Mouse (Mus musculus) ES-Bruce4 (cell line): ENCODE data around the gene Rpl18. TPM values are rescaled to one million over a fixed set of nuclear protein-coding genes. Genes with fewer than 3 reads are reported as not detected.

Source experiments
- H3K27ac ChIP-seq: 2 replicates; pipeline ENCODE4 v1.5.1; 2012; ENCODE audit warnings: low read length, inconsistent platforms; ENCODE audit not compliant: insufficient read depth
- H3K27me3 ChIP-seq: 2 replicates; pipeline ENCODE4 v1.6.1; 2012; ENCODE audit warnings: mild to moderate bottlenecking, low read length, inconsistent platforms; ENCODE audit not compliant: control insufficient read depth, poor library complexity, insufficient read depth, severe bottlenecking
- H3K36me3 ChIP-seq: 2 replicates; pipeline ENCODE4 v1.6.1; 2012; ENCODE audit warnings: inconsistent platforms, mild to moderate bottlenecking, low read length, moderate library complexity; ENCODE audit not compliant: control insufficient read depth, poor library complexity, insufficient read depth, severe bottlenecking
- H3K4me1 ChIP-seq: one replicate; pipeline ENCODE4 v1.8.1; 2011; ENCODE audit warnings: low read length; ENCODE audit not compliant: control insufficient read depth, insufficient read depth
- H3K4me3 ChIP-seq: 2 replicates; pipeline ENCODE4 v1.5.1; 2011; ENCODE audit warnings: low read depth, mild to moderate bottlenecking, low read length
- H3K9ac ChIP-seq: 2 replicates; pipeline ENCODE4 v1.6.1; 2012; ENCODE audit warnings: low read depth, mild to moderate bottlenecking, inconsistent platforms; ENCODE audit not compliant: poor library complexity, severe bottlenecking
- H3K9me3 ChIP-seq: replicated peaks from 2 replicates; pipeline ENCODE4 v1.6.1; 2012; ENCODE audit warnings: mild to moderate bottlenecking, low read length, inconsistent platforms; ENCODE audit not compliant: control insufficient read depth, poor library complexity, insufficient read depth, severe bottlenecking
- CTCF ChIP-seq: IDR thresholded peaks from one replicate; pipeline ENCODE4 v1.8.1; 2011; ENCODE audit warnings: low read depth, low read length
- EP300 ChIP-seq: IDR thresholded peaks from 2 replicates; pipeline ENCODE4 v1.6.1; 2011; ENCODE audit warnings: low read depth, low read length; ENCODE audit not compliant: insufficient read depth
- POLR2A ChIP-seq: IDR thresholded peaks from one replicate; pipeline ENCODE4 v1.8.1; 2011; ENCODE audit warnings: low read length; ENCODE audit not compliant: insufficient read depth
- polyA plus RNA-seq: library from polyadenylated mRNA; stranded (reverse); fragments of >200 nt; gene quantifications from 2 replicates; pipeline ENCODE4 v1.2.4, GENCODE M21; 2011; ENCODE audit warnings: low read depth; ENCODE audit not compliant: missing spikeins, insufficient read depth, insufficient read length

The Rpl18 gene
- polyA plus RNA-seq, 1 experiment = 1,593 TPM

GRCm38 (mm10) chr7:45765995-45766394 lies 50.7 kb downstream of the Rpl18 start:
- H3K36me3 ChIP-seq = no peaks in the 10 kb centered on the region
- no peaks in the 10 kb centered on the region for H3K27me3 ChIP-seq
- no peaks in the 10 kb centered on the region for H3K9me3 ChIP-seq
- peaks cover 4% of the 10 kb centered on the region for H3K4me1 ChIP-seq
- no peak overlapping the region for H3K27ac ChIP-seq
- no peak overlapping the region for H3K9ac ChIP-seq
- H3K4me3 ChIP-seq = no peak overlapping the region
- TF ChIP-seq CTCF = no peak
- no peak for TF ChIP-seq EP300
- no peak for TF ChIP-seq POLR2A

GRCm38 (mm10) chr7:45766764-45767163 lies 51.5 kb downstream of the Rpl18 start:
- Histone ChIP-seq H3K36me3 (no peaks in the 10 kb centered on the region), H3K9ac (no peak overlapping the region), H3K27me3 (no peaks in the 10 kb centered on the region), H3K4me1 (peaks cover 4% of the 10 kb centered on the region), H3K4me3 (no peak overlapping the region), H3K27ac (no peak overlapping the region), H3K9me3 (no peaks in the 10 kb centered on the region)
- no peak for TF ChIP-seq POLR2A
- no peak for TF ChIP-seq CTCF
- no peak for TF ChIP-seq EP300

GRCm38 (mm10) chr7:45767500-45767899 lies 52.2 kb downstream of the Rpl18 start:
- Histone ChIP-seq H3K27ac (no peak overlapping the region), H3K9ac (no peak overlapping the region), H3K9me3 (no peaks in the 10 kb centered on the region), H3K4me1 (peaks cover 4% of the 10 kb centered on the region), H3K27me3 (no peaks in the 10 kb centered on the region), H3K36me3 (no peaks in the 10 kb centered on the region), H3K4me3 (no peak overlapping the region)
- TF ChIP-seq POLR2A (no peak), CTCF (peak; percentile 40)

Other genes starting within 250 kb of the Rpl18 start
- gene Bax, start 248.6 kb upstream of the Rpl18 start, polyA plus RNA-seq = 250 and 287 TPM in 2 replicates
- 1.3 and 2.4 TPM in 2 replicates for gene Tulp2, start 233.6 kb upstream of the Rpl18 start, polyA plus RNA-seq
- not detected in 2 replicates for gene Gm45808, start 228.6 kb upstream of the Rpl18 start, polyA plus RNA-seq
- 15.3 and 15.5 TPM in 2 replicates for gene Dhdh, start 226.7 kb upstream of the Rpl18 start, polyA plus RNA-seq
- gene Nucb1, start 205.1 kb upstream of the Rpl18 start, polyA plus RNA-seq = 105 and 119 TPM in 2 replicates
- gene Ppp1r15a, start 189.2 kb upstream of the Rpl18 start, polyA plus RNA-seq = 15.5 and 18.6 TPM in 2 replicates
- gene Plekha4, start 189.1 kb upstream of the Rpl18 start, polyA plus RNA-seq = 14.3 and 18.6 TPM in 2 replicates
- gene Hsd17b14, start 160.6 kb upstream of the Rpl18 start, polyA plus RNA-seq = 55.0 and 62.2 TPM in 2 replicates
- gene Bcat2, start 145.3 kb upstream of the Rpl18 start, polyA plus RNA-seq = 104 and 144 TPM in 2 replicates
- gene Fgf21, start 100.0 kb upstream of the Rpl18 start, polyA plus RNA-seq = 0.94 and 1.7 TPM in 2 replicates
- 3.0 and 3.9 TPM in 2 replicates for gene Fut1, start 98.2 kb upstream of the Rpl18 start, polyA plus RNA-seq
- 4.6 and 5.8 TPM in 2 replicates for gene Izumo1, start 93.6 kb upstream of the Rpl18 start, polyA plus RNA-seq
- gene Rasip1, start 88.0 kb upstream of the Rpl18 start, polyA plus RNA-seq = 2.5 and 3.0 TPM in 2 replicates
- gene Mamstr, start 75.5 kb upstream of the Rpl18 start, polyA plus RNA-seq = 2.2 and 4.1 TPM in 2 replicates
- 0.87 TPM in 1 of 2 replicates, not detected in the other for gene Fut2, start 49.1 kb upstream of the Rpl18 start, polyA plus RNA-seq
- 0.51 TPM in 1 of 2 replicates, not detected in the other for gene Ntn5, start 31.4 kb upstream of the Rpl18 start, polyA plus RNA-seq
- 1.1 and 1.4 TPM in 2 replicates for gene Sec1, start 21.1 kb upstream of the Rpl18 start, polyA plus RNA-seq
- 6.0 and 9.7 TPM in 2 replicates for gene Car11, start 15.6 kb upstream of the Rpl18 start, polyA plus RNA-seq
- gene Dbp, start 10.4 kb upstream of the Rpl18 start, polyA plus RNA-seq = 6.7 and 6.9 TPM in 2 replicates
- 10.4 and 11.1 TPM in 2 replicates for gene Sphk2, start 2.5 kb downstream of the Rpl18 start, polyA plus RNA-seq
- 0.85 and 1.4 TPM in 2 replicates for gene Fam83e, start 5.8 kb downstream of the Rpl18 start, polyA plus RNA-seq
- not detected in 2 replicates for gene Spaca4, start 10.4 kb downstream of the Rpl18 start, polyA plus RNA-seq
- 9.6 and 11.3 TPM in 2 replicates for gene Lmtk3, start 68.3 kb downstream of the Rpl18 start, polyA plus RNA-seq
- gene Sult2b1, start 69.2 kb downstream of the Rpl18 start, polyA plus RNA-seq = 5.4 and 6.4 TPM in 2 replicates
- 75.1 and 75.8 TPM in 2 replicates for gene Cyth2, start 99.1 kb downstream of the Rpl18 start, polyA plus RNA-seq
- 0.75 TPM in 1 of 2 replicates, not detected in the other for gene Kcnj14, start 109.3 kb downstream of the Rpl18 start, polyA plus RNA-seq
- 32.3 and 36.3 TPM in 2 replicates for gene Grwd1, start 115.5 kb downstream of the Rpl18 start, polyA plus RNA-seq
- gene Kdelr1, start 157.3 kb downstream of the Rpl18 start, polyA plus RNA-seq = 98.0 and 102 TPM in 2 replicates
- gene Grin2d, start 162.9 kb downstream of the Rpl18 start, polyA plus RNA-seq = 0.43 and 0.68 TPM in 2 replicates
- 2.0 and 3.4 TPM in 2 replicates for gene Syngr4, start 181.3 kb downstream of the Rpl18 start, polyA plus RNA-seq
- gene Tmem143, start 181.5 kb downstream of the Rpl18 start, polyA plus RNA-seq = 21.7 and 28.2 TPM in 2 replicates
- 10.6 and 11.0 TPM in 2 replicates for gene Emp3, start 205.9 kb downstream of the Rpl18 start, polyA plus RNA-seq
- 7.6 and 10.2 TPM in 2 replicates for gene Ccdc114, start 208.6 kb downstream of the Rpl18 start, polyA plus RNA-seq